Mouse (Mus musculus) left cerebral cortex, postnatal 25 days (tissue): ENCODE measurements around the gene Sh2b1. TPM values are rescaled to one million over a fixed set of nuclear protein-coding genes. Genes with fewer than 3 reads are reported as not detected.

ENCODE experiments used
- DNase-seq, 2 experiments: peaks; one replicate each; pipeline ENCODE4 v3.0.0; 2022; ENCODE audit warnings: low spot score in 2 of 2, mixed read lengths in 1 of 2
- intact Hi-C: fragments of 180-260 bp; cut with DNase I; formaldehyde crosslinking; loops from one replicate; pipeline ENCODE4 v1.15.1; 2025
- total RNA-seq, 2 experiments: library from RNA; stranded (reverse); gene quantifications; 2 replicates each; pipeline ENCODE4 v1.2.3; 2021

Gene Sh2b1
- total RNA-seq, 2 experiments from 2014 or later, result 74.1 to 78.9 TPM

GRCm38 (mm10) chr7:126461626-126462025 is 13.6 kb downstream of the Sh2b1 start:
- intact Hi-C loops, result no loop called here
- DNase-seq, result no peak

DNA sequence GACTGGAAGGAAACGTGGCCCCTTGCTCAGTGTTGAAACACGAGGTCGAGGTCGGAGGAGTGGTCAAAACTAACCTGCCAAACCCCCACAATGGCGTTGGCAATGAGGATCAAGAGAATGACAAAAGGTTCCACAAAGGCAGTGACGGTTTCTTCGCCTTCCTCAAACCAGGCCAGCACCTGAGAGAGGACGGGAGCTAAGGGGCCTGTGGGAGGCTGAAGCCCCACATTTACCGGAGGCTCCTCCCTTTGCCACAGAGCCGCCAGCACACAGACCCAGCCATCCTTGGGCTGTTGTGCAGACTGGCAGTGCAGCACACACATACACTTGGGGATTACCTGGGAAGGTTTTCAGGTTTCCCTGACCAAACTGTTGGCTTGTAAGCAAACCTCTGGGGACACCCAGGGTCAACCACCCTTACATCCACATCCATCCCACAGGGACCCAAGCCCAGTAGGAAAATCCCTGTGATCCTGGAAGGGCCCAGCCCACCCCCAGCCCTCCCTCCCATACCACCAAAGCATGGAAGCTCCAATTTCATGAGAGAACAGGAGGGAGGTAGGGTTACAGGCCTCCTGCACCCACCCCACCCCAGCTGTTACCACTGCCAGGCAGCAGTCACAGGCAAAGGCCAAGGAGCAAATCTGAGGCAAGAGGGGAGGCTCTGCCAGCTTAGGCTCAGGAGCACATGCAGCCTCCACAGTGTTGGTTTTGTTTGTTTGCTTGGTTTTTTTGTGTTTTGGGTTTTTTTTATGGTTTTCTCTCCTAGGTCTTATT is 14.4 kb downstream of the Sh2b1 start:
- intact Hi-C loops, result no loop called here
- no peak for DNase-seq

DNA sequence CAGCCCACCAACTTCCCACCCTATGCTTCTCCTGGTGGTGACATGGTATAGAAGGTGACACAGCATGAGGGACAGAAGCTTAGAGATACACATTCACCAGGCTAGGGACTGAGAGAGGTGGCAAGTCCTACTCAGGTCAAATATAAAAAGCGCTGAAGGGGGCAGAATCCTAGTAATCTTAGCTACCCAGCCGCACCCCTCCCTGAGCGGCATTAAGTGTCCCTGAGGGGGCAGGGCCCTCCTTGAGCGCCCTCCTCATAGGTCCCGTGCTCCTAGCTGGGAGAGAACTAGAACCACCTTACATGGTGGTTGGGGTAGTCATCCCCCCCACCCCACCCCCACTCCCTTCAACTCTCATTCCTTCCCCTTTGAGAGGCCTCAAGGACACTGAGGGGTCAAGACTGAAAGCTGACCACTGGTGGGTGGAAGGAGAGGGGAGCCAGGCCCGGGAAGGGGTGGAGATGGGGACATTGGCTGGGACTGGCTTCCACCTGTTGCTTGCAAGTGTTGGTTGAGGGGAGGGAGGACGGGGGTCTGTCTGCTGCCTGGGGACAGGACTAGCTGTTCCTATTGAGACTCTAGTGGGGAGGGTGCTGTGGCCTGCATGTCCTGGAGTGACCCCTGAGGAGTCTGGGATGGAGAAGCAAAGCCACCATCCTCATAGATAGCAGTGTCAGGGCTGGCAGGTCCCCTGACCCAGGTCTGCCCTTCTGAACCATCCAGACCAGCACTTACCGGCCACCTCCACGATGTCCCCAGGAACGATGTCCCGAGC is 16.2 kb downstream of the Sh2b1 start:
- intact Hi-C loops, result no loop called here
- no peak for DNase-seq

DNA sequence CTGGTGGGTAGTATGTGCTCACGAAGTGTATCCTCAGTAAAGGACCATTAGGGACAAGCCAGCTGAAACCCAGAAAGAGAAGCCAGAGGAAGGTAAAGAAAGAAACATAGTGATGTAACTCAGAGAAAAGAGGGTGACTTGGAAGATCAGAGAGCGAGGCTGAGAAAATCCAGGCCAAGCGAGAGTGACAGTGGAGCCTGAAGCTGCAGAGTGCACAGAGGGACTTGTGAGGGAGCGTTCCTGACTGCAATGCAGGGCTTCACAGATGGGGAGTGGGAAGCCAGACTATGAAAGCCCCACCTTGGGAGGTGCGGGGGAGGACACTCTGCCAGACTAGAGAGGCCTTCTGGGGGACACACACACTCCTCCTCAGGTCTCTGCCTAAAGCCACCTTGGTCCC is 17.0 kb downstream of the Sh2b1 start:
- intact Hi-C loops, result no loop called here
- DNase-seq, result no peak

- intact Hi-C loops, result no loop called here
- no peak for DNase-seq
These were observed 18.6 kb downstream of the Sh2b1 start for GRCm38 (mm10) chr7:126456382-126457266.

- intact Hi-C loops, result no loop called here
- no peak for DNase-seq
These were observed 20.0 kb downstream of the Sh2b1 start for GRCm38 (mm10) chr7:126455242-126455641.

GRCm38 (mm10) chr7:126453861-126454260 is 21.4 kb downstream of the Sh2b1 start:
- DNase-seq, result no peak
- intact Hi-C loops, result no loop called here

DNA sequence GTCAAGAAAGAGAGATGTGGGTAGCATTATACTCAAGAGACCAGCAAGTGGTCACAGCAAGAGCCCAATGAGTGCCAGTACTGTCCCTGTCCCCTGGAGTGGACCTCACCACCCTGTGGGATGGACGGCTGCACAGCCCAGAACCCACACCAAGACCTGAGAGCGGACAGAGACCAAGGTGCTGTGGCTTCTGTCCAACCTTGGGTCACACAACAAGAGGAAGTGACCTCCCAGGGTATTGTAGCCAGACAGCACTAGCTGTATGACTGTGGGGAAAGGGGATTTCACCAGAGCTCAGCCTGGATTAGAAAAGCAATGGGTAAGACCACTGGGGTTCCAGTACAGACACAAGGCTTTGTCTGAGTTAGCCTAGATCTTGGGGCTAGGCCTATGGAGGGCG is 23.0 kb downstream of the Sh2b1 start:
- DNase-seq, result no peak
- intact Hi-C loops, result no loop called here

- intact Hi-C loops, result no loop called here
- DNase-seq, result no peak
These were observed 24.6 kb downstream of the Sh2b1 start for GRCm38 (mm10) chr7:126450641-126451040.

DNA sequence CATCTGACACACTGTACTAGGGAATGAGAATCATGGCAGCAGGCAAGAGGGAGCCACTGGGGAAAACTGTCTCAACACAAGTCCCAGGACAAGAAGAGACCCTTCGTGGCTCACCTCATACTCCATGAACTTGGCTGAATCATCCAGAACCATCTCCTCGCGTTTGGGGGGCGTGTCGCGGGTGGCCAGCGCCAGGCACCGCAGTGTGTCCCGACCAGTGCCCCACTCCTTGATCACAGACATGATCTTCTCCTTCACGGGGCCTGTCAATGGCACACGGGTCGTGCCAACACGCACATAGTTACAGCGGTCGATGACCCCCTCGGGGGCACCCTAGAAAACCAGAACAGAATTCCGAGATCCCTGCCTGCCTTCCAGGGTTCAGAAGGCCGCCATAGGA is 25.2 kb downstream of the Sh2b1 start:
- DNase-seq, result no peak
- intact Hi-C loops, result no loop called here

- DNase-seq, result no peak
- intact Hi-C loops, result no loop called here
These were observed 26.7 kb downstream of the Sh2b1 start for GRCm38 (mm10) chr7:126448481-126448880.

DNA sequence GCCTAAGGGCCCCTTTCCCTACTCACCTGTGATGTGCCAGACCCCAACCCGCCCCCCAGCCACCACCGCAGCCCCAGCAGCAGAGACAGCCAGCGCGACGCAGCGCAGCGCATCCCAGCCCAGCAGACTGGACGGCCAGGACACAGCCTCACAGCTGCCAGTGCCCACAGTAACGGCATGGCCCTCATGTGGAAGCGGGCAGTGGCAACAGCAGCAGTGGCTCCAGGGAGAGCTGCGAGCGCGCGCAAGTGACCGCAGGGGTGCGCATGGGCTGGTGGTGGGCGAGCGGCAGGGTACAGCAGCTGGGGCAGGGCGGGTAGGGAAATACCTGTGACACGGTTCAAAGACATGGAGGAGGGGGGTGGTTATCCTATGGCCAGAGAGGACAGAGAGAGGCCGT is 29.0 kb downstream of the Sh2b1 start:
- DNase-seq, result no peak
- intact Hi-C loops, result no loop called here

- intact Hi-C loops, result no loop called here
- DNase-seq, result no peak
These were observed 30.0 kb downstream of the Sh2b1 start for GRCm38 (mm10) chr7:126445104-126445815.

- intact Hi-C loops, result no loop called here
- no peak for DNase-seq
These were observed 30.7 kb downstream of the Sh2b1 start for GRCm38 (mm10) chr7:126444536-126444935.

- no peak for DNase-seq
- intact Hi-C loops, result no loop called here
These were observed 31.2 kb downstream of the Sh2b1 start for GRCm38 (mm10) chr7:126443997-126444396.

GRCm38 (mm10) chr7:126440134-126440533 is 35.1 kb downstream of the Sh2b1 start:
- DNase-seq, result no peak
- intact Hi-C loops, result no loop called here

DNA sequence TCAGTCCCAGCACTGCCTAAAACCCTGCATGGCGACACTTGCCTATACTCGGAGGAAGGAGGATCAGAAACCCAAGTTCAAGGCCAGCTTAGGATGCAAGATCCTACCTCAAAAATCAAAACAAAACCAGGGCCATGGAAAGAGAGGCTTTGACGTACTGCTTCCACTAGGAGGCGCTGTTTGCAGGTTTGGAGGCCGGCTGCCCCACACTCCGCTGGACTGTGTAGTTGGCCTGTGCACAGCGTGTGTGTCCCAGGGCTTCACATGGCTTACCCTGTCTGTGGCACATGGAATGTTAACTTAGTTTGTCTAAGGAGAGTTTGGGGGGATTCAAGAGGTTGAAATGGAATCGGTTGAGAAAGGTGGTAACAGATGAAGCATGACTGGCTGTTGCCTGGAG is 38.4 kb downstream of the Sh2b1 start:
- intact Hi-C loops, result no loop called here
- DNase-seq, result peak in 1 of 2 experiments; percentile 10

DNA sequence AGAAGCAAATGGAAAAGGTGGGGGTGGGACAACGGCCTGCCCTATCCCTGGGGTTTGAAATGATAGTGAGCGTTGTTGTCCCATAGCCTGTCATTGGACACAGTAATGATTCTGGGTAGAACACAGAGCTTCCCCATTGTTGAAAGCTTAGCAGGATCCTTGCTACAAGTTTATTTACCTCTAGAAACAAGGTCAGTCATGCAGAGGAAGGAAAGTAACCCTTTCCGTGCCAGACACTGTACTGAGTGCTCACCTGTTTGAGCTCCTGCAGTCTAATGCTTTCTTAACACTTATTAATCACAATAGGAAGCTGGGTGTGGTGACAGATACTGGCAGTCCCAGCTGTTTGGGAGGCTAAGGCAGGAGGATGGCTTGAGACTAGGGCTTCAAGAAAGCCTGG is 39.4 kb downstream of the Sh2b1 start:
- DNase-seq, result no peak
- intact Hi-C loops, result no loop called here

DNA sequence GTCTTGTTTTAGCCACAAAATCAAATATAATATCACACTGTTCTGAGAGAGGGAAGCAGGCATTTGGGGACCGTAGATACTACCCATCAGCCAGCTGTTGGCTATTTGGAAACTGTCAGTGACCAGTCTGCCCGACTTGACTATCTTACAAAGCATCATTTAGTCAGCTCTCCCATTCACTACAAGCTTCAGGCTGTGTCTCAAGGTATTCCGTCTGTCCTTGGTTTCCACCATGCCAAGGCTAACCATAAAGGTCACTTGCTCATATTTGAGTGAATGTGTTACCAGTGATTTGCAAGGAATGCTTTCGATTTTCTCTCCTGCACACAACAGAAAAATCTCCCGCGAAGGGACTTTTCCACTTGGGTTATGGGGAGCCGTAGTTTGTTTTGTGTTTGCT is 40.5 kb downstream of the Sh2b1 start:
- DNase-seq, result no peak
- intact Hi-C loops, result no loop called here

GRCm38 (mm10) chr7:126430167-126430566 is 45.1 kb downstream of the Sh2b1 start:
- intact Hi-C loops, result no loop called here
- DNase-seq, result no peak
